Mouse (Mus musculus) ovary, postnatal 36 days (tissue): ENCODE results near the gene Olfr372.
A peak's percentile ranks its signal among the peaks of the same experiment; 100 is the strongest.

Source experiments
- DNase-seq: peaks from one replicate; pipeline ENCODE4 v3.0.0; 2022; ENCODE audit warnings: low spot score, mixed read lengths

Olfr372 gene

GRCm38 (mm10) chr8:72099377-72100103 lies 58.5 kb downstream of the Olfr372 start:
- peak; percentile 49 for DNase-seq

- no peak for DNase-seq
Observed at GRCm38 (mm10) chr8:72105165-72105564, 64.1 kb downstream of the Olfr372 start.

DNA sequence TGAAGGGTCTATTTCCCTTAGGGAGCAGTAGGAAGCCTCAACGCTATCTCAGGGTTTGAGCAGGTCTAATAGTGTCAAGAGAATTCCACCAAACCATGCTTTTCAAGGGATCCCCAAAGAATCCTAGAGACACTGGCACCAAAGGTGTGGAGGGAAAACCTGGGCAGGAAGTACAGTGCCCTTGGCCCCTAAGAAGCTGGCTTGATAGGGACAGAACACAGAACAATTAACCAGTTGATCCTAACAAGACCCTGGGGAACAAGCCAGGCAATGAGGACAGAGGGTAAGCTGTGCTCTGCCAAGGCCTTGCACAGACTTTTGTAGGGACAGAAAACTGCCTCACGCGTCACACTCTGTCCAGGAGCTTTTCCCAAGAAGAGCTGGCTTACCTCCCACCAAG lies 65.7 kb downstream of the Olfr372 start, which contains the start of gene Olfr374:
Olfr374 (plus strand) TSS at position 301 of the 400 bp plus-strand sequence.
- no peak for DNase-seq
